Mouse (Mus musculus): ENCODE measurements at regions not wholly inside any gene's neighbourhood (a gene's known extent, or its start where the extent isn't known, plus 50 kb on each side); places are given as distances from the start of the nearest gene placed in this dataset.
A peak's percentile ranks its signal among the peaks of the same experiment; 100 is the strongest.
"Not testable (repeated sequence)": the region's sequence is repeated elsewhere in the genome, so short reads cannot be mapped to it uniquely, and the experiment has no call there.

DNA sequence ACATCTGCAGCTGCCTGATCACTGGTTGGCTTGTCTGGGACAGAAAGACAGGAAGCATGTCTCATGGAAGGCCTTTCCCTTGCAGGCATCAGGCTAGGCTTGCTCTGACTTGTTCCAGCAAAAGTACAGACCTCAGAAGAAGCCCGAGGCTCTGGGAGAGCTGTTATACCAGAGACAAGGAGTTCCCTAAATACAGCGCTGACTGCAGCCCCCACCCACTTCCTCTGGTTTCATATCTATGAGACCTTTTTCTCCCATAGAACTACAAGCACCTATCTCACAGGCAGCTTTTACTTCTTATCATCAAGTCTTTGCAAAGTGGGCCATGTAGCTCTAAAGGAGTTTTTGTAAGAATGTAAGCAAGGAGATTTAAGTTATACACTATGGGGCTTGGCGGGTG, 312.2 kb upstream of the Vmn1r3 start:
- not testable (repeated sequence) for DNase-seq (ENCODE audit: low read depth, low spot score)

DNA sequence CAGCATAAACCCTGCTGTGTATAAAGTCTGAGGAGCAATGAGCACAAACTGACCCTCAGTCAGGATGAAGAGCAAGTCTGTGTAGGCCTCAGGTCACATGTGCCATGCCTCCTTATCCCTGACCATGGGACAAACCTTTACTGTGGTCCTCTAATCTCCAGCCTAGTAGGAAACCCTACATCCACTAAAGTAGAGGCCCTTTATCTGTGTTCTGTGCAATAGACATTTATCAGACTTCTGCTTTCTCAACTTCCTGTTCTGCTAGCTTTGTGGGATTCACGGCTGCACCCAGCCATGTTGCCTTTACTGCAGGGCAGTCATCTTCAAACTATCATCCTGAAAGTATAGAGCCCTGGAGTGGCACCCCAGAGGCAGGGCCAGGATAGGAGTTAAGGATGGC, 310.8 kb upstream of the Vmn1r3 start:
- not testable (repeated sequence) for DNase-seq (ENCODE audit: low read depth, low spot score)

DNA sequence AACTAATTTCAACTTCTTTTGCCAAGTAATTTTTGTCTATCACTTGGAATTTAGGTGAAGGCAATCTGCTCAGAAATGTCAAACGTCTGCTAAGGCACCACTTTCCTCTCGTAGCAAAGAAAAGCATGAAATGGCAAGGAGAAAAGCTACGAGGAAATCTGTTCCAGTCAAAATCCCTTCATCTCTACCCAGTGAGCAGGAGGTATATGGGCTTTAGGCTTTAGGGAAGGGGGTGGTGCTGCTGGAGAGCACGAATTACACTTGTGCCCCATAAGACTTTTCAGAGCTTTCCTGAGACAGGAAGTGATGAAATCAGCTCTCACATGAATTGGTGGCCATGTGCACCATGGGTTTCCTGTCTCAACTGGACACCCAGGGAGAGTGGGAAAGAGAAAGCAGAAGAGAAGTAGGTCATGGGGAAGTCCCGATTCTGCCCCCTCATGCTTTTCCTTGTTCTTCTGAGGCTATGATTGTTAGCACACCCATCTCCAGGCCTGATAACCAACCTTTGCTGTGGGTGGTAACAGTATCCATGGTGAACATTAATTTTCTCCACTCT, 309.0 kb upstream of the Vmn1r3 start:
- DNase-seq (ENCODE audit: low read depth, low spot score) = not testable (repeated sequence)

DNA sequence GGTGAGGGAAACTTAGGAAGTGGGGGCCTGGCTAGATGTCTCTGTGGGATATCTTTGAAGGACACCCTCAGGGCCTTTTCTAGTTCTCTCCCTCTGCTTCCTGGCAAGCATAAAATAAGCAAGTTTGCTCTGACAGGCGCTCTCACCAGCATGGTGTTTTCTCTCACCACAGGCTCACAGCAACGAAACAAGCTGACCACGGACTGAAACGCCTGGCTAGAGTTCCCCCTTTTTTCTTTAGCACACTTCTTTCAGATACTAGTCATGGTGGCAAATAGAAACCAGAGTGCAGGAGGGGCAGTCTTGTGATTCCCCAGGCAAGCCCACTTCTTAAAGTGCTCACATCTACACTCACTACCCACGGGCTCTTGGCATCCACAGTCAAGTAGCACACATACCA, 305.7 kb upstream of the Vmn1r3 start:
- DNase-seq (ENCODE audit: low read depth, low spot score) = not testable (repeated sequence)

DNA sequence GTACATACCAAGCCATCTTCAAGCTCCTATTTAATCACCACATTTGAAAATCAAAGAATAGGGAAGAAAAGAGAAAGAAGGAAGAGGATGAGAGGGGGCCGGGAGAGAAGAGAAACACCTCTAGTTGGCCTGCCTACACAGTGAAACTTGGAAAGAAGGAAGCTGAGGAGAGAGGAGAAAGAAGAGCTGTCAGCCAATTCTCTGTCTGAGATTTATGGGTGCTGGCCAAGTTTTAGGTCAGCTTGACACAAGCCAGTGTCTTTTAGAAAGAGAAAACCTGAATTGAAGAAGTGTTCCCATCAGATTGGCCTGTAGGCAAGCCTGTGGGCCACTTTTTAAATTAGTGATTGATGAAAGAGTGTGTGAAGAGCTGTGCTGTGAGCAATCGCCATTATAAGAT, 296.9 kb upstream of the Vmn1r3 start:
- DNase-seq (ENCODE audit: low read depth, low spot score) = no peak

DNA sequence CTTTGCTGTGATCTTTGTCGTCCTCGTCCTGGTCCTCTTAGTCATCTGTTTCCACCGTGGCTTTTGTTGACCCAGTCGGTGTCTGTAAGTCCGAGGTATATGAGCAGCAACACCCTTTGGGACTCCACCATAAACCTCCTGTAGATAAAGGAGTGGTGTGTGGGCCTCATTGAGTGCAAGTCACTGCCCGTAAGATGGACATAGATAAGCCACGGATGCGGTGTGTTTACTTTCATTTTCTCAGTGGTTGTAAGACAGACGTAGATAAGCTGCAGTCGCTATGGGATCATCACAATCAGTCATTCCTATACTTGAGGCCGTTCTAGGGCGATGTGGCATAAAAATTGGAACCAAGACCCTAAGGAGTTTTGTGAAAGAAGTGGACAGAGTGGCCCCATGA, 271.6 kb upstream of the Vmn1r3 start:
- DNase-seq (ENCODE audit: low read depth, low spot score) = no peak

DNA sequence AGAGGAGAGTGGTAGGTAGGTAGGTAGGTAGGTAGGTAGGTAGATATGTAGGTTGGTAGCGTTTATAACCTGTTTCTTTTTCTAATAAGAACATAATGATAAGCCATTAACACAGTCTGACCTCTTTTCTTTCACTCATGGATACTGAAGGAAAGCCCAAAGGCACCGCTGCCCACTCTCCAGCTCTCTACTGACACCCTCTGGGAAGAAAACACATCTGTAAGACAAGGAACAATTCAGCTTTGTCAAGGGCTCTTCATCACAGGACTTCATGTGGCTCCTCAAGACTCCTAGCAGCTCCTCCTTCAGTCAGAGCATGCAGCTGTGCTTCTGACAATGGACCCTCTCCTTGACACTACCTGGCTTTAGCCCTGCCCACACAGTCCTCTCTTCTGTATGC, 252.2 kb upstream of the Vmn1r3 start:
- not testable (repeated sequence) for DNase-seq (ENCODE audit: low read depth, low spot score)

DNA sequence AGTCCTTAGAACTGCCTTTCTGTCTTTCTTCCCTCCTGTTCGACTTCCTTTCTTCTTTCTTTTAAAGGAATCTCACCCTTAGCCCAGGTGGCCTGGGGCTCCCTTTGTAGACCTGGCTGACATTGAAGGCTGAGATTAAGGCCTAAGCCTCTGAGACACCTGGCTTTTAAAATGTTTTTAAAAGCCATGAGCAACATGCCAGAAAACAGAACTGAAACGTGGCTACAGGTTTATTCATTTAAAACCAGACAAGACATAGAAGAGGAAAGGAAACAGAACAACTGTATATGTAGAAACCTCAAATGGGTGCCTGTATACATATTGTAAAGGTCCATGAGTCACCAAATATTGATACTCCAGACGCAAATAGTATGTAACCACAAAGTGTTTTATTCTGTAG, 242.8 kb upstream of the Vmn1r3 start:
- no peak for DNase-seq (ENCODE audit: low read depth, low spot score)

DNA sequence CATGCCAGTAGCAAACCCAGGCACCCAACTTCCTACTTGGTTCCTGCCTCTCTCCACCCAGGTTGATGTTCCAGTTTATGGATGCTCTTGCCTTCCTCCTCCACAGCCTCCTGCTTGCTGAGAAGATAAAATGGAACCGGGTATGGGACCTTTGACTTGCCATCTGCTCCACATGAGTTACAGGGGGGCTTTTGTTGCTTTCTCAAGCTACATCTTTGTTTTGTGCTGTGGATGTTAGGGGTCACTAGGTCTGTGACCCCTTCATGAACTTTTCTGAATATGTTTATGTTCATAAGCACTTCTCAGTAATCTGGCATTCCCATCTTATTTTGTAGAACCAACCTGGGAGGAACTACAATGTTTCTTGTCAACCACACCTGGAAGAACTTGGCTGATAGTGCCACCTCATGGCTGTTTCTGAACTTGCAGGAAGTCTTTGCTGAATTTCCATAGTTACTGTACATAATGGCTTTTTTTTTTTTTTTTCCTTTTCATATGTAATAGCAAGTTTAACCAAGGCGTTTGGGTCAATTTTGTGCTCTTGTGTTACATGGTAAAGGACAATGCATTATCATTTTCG, 234.9 kb upstream of the Vmn1r3 start:
- peak; percentile 44 for DNase-seq (ENCODE audit: low read depth, low spot score)

DNA sequence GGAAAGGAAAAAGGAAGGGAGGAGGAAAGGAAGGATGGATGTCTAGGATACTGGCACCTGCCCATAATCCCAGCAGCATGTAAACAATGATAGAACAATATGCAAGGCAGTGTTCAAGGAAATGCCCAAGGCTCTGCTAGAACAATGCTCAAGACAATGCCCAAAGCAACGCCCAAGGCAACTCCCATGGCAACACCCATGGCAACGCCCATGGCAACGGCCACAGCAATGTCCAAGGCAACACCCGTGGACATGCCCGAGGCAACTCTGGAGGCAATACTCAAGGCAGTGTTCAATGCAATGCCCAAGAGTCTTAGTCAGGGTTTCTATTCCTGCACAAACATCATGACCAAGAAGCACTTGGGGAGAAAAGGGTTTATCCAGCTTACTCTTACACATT, 231.5 kb upstream of the Vmn1r3 start:
- no peak for DNase-seq (ENCODE audit: low read depth, low spot score)

DNA sequence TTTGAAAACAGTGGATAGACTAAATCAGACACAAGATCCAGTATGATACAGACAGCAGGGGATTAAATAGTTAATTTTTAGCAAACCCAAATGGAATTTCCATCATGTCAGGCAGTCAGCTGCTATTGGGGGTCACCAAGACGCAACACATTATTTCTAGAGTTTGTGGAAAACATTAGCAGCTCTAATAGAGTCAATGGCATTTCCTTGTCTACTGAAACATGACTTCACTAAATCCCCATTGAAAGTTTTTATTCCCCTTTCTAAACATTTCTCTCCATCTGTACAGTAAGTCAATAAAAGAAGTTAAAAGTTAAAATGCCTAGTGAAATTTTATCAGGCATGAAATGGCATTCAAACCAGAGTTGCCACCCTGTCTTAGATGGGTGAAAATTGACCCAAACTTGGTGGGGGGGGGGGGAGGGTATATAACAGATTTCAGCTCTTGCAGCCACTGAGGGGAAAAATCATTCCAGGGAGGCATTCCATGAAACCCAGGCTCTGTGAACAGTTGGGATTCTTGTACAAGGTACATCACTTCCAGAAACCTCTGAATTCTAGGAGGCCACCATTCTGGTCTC, 229.4 kb upstream of the Vmn1r3 start:
- not testable (repeated sequence) for DNase-seq (ENCODE audit: low read depth, low spot score)

DNA sequence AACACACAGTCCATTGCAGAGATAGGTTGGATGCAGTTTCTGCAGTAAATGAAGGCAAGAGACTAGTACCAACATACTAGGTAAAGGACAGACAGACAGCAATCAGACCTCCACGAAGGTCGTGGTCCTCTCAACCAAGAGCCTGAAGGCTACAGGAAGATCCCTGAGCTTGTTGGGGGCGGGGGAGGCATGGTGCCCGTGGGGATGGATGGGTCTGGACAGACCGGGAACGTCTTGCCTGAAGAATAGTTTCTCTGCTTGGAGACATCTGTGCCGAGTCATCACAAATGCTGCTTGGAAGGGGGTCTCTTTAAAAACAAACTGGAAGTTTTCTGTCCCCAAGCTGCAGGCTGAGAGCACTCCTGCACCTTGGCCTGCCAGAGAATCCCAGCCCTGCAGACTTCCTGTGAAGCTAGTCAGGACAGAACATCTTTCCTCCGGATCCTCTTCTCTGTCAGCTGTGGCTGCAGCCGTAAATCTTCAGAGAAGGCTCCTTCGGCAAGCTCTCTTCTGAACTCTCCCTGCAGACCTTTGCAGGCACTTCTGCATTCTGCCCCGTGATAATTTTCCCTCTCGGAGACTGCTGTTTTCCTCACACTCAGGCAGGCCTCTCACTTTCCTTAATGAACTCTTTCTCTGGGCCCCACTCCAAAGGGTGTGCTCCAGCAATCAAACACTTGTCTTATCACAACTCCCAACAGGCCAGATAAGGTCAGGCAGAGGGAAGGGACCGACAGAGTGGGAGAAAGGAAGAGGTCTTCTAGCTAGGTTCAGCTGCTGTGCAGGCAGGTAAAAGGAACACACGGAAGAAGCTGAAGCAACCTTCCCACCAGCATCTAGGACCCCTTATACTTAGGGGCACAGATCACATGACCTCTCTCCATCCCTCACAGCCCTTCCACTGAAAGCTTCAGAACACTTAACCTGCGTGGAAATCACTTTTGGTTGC, 228.6 kb upstream of the Vmn1r3 start:
- DNase-seq (ENCODE audit: low read depth, low spot score) = no peak

DNA sequence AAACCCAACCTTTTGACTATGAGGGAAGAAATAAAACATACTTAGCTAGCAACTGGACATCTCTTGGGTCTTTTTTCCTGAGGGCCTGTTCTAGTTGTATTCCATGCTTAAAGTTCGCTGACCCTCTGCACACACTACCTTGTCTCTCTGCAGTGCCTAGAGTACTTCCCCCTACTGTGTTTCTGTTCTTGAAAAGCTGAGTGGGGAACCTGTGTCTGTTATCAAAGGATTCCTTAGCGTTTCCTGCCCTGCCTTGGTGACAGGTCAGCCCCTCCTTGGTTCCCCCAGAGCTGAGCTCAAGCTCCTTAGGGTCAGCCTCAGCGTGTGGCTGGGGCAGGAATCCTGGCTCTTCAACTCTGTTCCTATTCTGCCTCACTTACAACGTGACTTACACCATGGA, 227.2 kb upstream of the Vmn1r3 start:
- not testable (repeated sequence) for DNase-seq (ENCODE audit: low read depth, low spot score)

DNA sequence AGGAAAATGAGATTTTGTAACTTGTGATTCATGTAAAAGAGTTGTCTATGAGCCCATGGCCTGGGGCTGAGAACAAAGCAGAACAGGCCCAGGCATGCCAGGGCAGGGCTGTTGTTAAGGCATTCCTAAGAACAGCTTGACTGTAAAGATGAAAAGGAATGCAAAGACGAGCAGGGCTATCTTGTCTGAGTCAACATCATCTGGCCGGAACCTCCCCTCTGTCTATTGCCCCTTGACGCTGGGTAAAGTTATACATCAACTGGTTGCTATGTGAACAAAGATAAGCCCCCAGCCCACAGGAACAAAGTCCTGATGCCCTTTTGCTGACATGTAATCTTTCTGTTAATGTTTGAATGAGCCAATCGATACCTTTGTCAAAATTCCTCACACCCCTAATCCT, 217.7 kb upstream of the Vmn1r3 start:
- DNase-seq (ENCODE audit: low read depth, low spot score) = not testable (repeated sequence)

DNA sequence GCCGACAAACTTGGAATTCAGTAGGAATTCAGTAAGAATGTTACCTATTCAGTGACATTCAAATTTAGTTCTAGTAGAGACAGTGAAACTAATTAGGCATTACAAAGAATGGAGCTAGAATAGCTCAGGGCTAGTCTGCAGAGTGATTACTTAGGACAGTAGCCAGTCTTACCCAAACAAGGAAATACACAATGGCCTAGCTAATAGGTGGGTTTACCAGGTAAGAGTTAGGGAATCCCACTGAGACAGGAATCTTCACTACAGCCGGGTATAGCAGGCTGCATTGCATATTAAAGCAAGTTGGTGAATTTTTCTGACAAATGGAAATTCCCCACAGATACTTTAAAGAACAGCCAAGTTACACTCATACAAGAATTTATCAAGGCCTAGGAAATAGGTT, 216.6 kb upstream of the Vmn1r3 start:
- not testable (repeated sequence) for DNase-seq (ENCODE audit: low read depth, low spot score)

DNA sequence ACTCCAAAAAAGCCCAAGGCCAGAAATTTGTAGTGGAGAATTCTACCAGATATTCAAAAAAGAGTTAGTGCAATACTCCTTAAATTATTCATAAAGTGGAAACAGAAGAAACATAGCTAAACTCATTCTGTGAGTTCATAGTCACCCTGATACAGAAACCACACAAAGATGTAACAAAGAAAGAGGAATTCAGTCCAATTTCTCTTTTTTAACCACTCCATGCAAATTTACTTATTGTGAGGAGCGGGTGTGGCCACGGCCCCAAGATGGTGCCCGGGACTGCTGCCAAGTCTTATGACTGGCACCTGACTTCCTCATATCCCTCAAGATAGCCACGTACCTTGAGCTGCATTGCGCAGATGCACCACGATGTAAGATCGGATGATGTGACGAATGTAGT, 206.4 kb upstream of the Vmn1r3 start:
- not testable (repeated sequence) for DNase-seq (ENCODE audit: low read depth, low spot score)

DNA sequence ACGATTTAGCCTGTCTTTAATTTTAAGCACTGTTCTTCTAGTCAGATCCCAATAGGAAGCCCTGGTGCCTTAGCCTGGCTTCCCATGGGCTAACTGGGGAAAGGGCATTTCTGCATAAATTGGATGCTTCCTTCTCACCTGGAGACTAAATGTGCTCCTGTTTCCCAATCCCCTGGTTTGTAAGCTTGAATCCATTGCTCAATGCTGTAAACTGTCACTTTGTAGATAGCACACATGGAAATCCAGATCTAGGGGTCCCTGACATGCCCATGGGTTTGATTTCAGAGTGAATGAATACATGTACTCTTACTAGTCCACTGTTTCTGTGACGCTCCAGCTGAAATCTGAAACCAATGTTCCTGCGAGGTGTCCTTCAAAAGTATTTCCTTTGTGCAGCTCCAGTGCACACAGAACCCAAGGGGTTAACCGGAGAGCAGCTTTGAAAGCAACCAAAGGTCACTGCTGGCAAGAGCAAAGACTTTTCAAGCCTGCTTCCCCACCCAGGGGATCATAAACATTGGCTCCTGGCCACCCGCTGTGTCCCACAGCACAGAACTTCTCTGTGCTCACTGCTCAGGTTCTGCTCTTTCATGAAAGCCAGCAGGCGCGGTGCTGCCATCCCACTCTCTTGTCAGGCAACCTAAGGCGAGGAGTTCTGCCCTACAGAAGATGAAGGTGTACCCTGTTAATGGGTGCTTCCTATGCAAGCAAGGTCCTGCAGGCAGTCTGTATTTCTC, 188.0 kb upstream of the Vmn1r3 start:
- DNase-seq (ENCODE audit: low read depth, low spot score) = not testable (repeated sequence)

DNA sequence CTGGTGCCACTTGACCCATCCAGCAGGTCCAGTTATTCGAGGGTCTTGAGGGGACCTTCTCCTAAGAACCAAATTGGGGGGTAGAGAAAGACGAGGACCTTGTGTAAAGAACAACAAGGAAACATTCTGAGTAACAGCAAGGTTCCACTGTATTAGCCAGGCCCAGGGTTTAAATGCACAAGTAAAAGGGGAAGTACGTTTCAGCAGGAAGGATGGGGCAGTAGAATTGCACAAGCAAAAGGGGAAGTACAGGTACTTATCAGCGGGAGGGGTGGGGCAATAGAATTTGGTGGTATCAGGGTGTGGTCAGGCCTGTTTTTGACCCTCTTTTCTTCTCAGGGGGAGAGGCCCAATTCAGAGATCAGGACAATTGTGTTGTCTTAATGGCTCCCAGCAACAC, 182.9 kb upstream of the Vmn1r3 start:
- not testable (repeated sequence) for DNase-seq (ENCODE audit: low read depth, low spot score)

DNA sequence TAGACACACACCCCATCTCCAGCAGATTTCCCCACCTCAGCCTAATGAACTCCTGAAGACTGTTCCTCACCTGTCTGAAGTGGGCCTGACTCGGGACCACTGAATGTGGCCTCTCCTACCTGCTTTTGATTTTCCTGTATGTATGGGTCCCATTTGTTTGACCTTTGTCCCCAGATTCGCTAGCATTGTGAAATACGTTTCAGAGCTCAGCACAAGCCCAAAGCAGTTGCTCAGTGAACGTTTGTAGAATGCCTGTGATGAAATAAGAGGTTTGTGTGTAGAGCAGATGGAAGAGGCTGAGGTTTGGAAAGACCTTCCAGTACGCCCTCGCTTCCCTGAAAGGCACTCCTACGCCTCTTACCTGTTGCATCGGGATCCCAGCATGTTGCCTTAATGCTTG, 158.3 kb upstream of the Vmn1r3 start:
- not testable (repeated sequence) for DNase-seq (ENCODE audit: low read depth, low spot score)

DNA sequence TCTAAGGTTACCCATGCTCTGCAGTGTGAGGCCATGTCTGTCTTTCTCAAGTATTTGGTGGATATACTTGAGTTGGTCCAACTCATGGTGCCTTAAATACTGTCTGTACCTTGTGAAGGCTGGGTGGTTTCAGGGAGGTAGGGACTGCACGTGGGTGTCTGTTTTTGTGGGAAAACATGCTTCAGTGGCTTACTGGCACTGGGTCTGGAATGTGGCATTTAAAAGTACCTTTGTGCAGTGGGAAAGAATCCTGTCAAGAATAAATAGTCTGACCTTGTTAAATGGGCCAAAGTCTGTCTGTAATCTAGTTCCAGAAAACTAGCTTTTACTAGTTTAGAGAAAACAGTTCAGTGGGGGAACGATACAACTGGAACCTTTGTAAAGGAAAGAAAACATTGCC, 157.5 kb upstream of the Vmn1r3 start:
- not testable (repeated sequence) for DNase-seq (ENCODE audit: low read depth, low spot score)

DNA sequence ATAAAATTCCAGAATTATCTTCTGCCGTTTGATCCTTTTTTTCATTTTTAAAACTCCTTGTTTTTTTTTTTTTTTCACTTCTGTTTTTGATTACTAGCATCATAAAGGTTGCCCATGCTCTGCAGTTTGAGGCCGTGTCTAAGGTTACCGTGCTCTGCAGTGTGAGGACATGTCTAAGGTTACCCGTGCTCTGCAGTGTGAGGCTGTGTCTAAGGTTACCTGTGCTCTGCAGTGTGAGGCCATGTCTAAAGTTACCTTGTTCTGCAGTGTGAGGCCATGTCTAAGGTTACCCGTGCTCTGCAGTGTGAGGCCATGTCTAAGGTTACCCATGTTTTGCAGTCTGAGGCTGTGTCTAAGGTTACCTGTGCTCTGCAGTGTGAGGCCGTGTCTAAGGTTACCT, 157.0 kb upstream of the Vmn1r3 start:
- DNase-seq (ENCODE audit: low read depth, low spot score) = not testable (repeated sequence)

Data from embryo, embryonic 11.5 days (tissue).